Mouse (Mus musculus) neutrophil, adult 65 days (primary cell): ENCODE data around the gene Rnf208. TPM values are rescaled to one million over a fixed set of nuclear protein-coding genes. Genes with fewer than 3 reads are reported as not detected.

Experiments used
- total RNA-seq: library from RNA; stranded (reverse); gene quantifications from 2 replicates; pipeline ENCODE4 v1.2.4, GENCODE M21; 2023

Gene Rnf208
- total RNA-seq: 0.57 TPM in 1 of 2 replicates, not detected in the other

GRCm38 (mm10) chr2:25242101-25242506, at the start of gene Rnf208, which contains the start of gene Cysrt1:
Gene Rnf208 (plus strand): TSS chr2:25242255.
Gene Cysrt1 (minus strand): TSS chr2:25242452.

GRCm38 (mm10) chr2:25196172-25196954, 45.7 kb upstream of the Rnf208 start, which contains the start of gene Tor4a:
Gene Tor4a (minus strand): TSS chr2:25196886.

GRCm38 (mm10) chr2:25211121-25211670, 30.9 kb upstream of the Rnf208 start, which contains the start of gene Nelfb:
Gene Nelfb (minus strand): TSS chr2:25211489.

GRCm38 (mm10) chr2:25214444-25214843, 27.6 kb upstream of the Rnf208 start, which contains the start of gene Stpg3:
Gene Stpg3 (minus strand): TSS chr2:25214637.

GRCm38 (mm10) chr2:25218445-25218844, 23.6 kb upstream of the Rnf208 start, which contains the start of gene Fam166a:
Gene Fam166a (plus strand): TSS chr2:25218745.

GRCm38 (mm10) chr2:25224492-25224765, 17.6 kb upstream of the Rnf208 start, which contains the start of gene Tubb4b:
Gene Tubb4b (minus strand): TSS chr2:25224702.

GRCm38 (mm10) chr2:25234050-25234449, 8.0 kb upstream of the Rnf208 start, which contains the start of gene Slc34a3:
Gene Slc34a3 (minus strand): TSS chr2:25234364.

GRCm38 (mm10) chr2:25236614-25237013, 5.4 kb upstream of the Rnf208 start, which contains the start of gene Rnf224:
Gene Rnf224 (minus strand): TSS chr2:25236787.

GRCm38 (mm10) chr2:25246183-25247072, 4.4 kb downstream of the Rnf208 start, which contains the start of gene AL732309.1:
Gene AL732309.1 (minus strand): TSS chr2:25246863.

GRCm38 (mm10) chr2:25255284-25255779, 13.3 kb downstream of the Rnf208 start, which contains the start of gene Tmem203:
Gene Tmem203 (plus strand): TSS chr2:25255439.

GRCm38 (mm10) chr2:25262291-25262767, 20.3 kb downstream of the Rnf208 start, which contains the start of gene Tprn:
Gene Tprn (plus strand): TSS chr2:25262618.

GRCm38 (mm10) chr2:25271827-25272511, 29.9 kb downstream of the Rnf208 start, which contains the start of the genes Ssna1 and Anapc2:
Gene Ssna1 (minus strand): TSS chr2:25272438.
Gene Anapc2 (plus strand): TSS chr2:25272478.

GRCm38 (mm10) chr2:25287927-25288649, 46.0 kb downstream of the Rnf208 start, which contains the start of gene Tmem210:
Gene Tmem210 (plus strand): TSS chr2:25288145.

GRCm38 (mm10) chr2:25289651-25290050, 47.6 kb downstream of the Rnf208 start, which contains the start of gene Lrrc26:
Gene Lrrc26 (plus strand): TSS chr2:25289915.

Other genes starting within 250 kb of the Rnf208 start
- 13.3 and 21.1 TPM in 2 replicates for gene Nsmf, start 187.9 kb upstream of the Rnf208 start, total RNA-seq
- gene Entpd8, start 162.0 kb upstream of the Rnf208 start, total RNA-seq: not detected in 2 replicates
- gene Noxa1, start 147.1 kb upstream of the Rnf208 start, total RNA-seq: not detected in 2 replicates
- 0.47 and 0.79 TPM in 2 replicates for gene Nrarp, start 61.5 kb upstream of the Rnf208 start, total RNA-seq
- gene Tor4a, start 45.4 kb upstream of the Rnf208 start, total RNA-seq: 33.2 and 33.9 TPM in 2 replicates
- 40.8 and 59.3 TPM in 2 replicates for gene Nelfb, start 30.8 kb upstream of the Rnf208 start, total RNA-seq
- gene Stpg3, start 27.6 kb upstream of the Rnf208 start, total RNA-seq: not detected in 2 replicates
- gene Fam166a, start 23.5 kb upstream of the Rnf208 start, total RNA-seq: not detected in 2 replicates
- gene Tubb4b, start 17.6 kb upstream of the Rnf208 start, total RNA-seq: 227 and 252 TPM in 2 replicates
- gene Slc34a3, start 7.9 kb upstream of the Rnf208 start, total RNA-seq: not detected in 2 replicates
- not detected in 2 replicates for gene Rnf224, start 5.5 kb upstream of the Rnf208 start, total RNA-seq
- gene Cysrt1, start 197 bp downstream of the Rnf208 start, total RNA-seq: not detected in 2 replicates
- gene AL732309.1, start 4.6 kb downstream of the Rnf208 start, total RNA-seq: 3.1 and 5.6 TPM in 2 replicates
- 18.5 and 30.7 TPM in 2 replicates for gene Tmem203, start 13.2 kb downstream of the Rnf208 start, total RNA-seq
- 7.5 and 9.1 TPM in 2 replicates for gene Tprn, start 20.4 kb downstream of the Rnf208 start, total RNA-seq
- 52.4 and 52.7 TPM in 2 replicates for gene Ssna1, start 30.2 kb downstream of the Rnf208 start, total RNA-seq
- 71.6 and 79.3 TPM in 2 replicates for gene Anapc2, start 30.2 kb downstream of the Rnf208 start, total RNA-seq
- not detected in 2 replicates for gene Tmem210, start 45.9 kb downstream of the Rnf208 start, total RNA-seq
- not detected in 2 replicates for gene Lrrc26, start 47.7 kb downstream of the Rnf208 start, total RNA-seq
- not detected in 2 replicates for gene Grin1, start 76.9 kb downstream of the Rnf208 start, total RNA-seq
- gene Man1b1, start 90.1 kb downstream of the Rnf208 start, total RNA-seq: 30.4 and 42.8 TPM in 2 replicates
- gene Dpp7, start 114.1 kb downstream of the Rnf208 start, total RNA-seq: 13.5 and 19.6 TPM in 2 replicates
- 24.2 and 29.5 TPM in 2 replicates for gene Uap1l1, start 123.4 kb downstream of the Rnf208 start, total RNA-seq
- gene Sapcd2, start 130.1 kb downstream of the Rnf208 start, total RNA-seq: 8.6 and 10.6 TPM in 2 replicates
- not detected in 2 replicates for gene Entpd2, start 153.6 kb downstream of the Rnf208 start, total RNA-seq
- gene Npdc1, start 157.1 kb downstream of the Rnf208 start, total RNA-seq: not detected in 2 replicates
- 10.7 and 13.7 TPM in 2 replicates for gene Fut7, start 181.0 kb downstream of the Rnf208 start, total RNA-seq
- gene Abca2, start 186.4 kb downstream of the Rnf208 start, total RNA-seq: 19.6 and 21.3 TPM in 2 replicates
- gene Clic3, start 214.6 kb downstream of the Rnf208 start, total RNA-seq: not detected in 2 replicates
- gene Paxx, start 218.8 kb downstream of the Rnf208 start, total RNA-seq: 43.8 and 56.9 TPM in 2 replicates
- gene Ptgds, start 227.8 kb downstream of the Rnf208 start, total RNA-seq: not detected in 2 replicates